Mouse (Mus musculus): Measurements from ENCODE around the gene Rpl19.

GRCm38 (mm10) chr11:97980531-97980966, 46.0 kb upstream of the Rpl19 start:
- TF ChIP-seq CTCF (IDR thresholded peaks at IDR 0.05; ENCODE audit: extremely low read depth, insufficient read depth, low read length) (no peak), POLR2A (IDR thresholded peaks at IDR 0.05; ENCODE audit: extremely low read depth, insufficient read depth, low read length) (no peak)
